Mouse (Mus musculus) heart, postnatal 0 days (tissue): ENCODE measurements around the gene Adh4.

Source experiments
- CTCF ChIP-seq: IDR thresholded peaks from 2 replicates; pipeline ENCODE4 v1.5.1; 2016; ENCODE audit warnings: antibody characterized with exemption, control low read depth, low read depth
- EP300 ChIP-seq: IDR thresholded peaks from 2 replicates; pipeline ENCODE4 v1.6.1; 2016; ENCODE audit warnings: antibody characterized with exemption, low read depth

DNA sequence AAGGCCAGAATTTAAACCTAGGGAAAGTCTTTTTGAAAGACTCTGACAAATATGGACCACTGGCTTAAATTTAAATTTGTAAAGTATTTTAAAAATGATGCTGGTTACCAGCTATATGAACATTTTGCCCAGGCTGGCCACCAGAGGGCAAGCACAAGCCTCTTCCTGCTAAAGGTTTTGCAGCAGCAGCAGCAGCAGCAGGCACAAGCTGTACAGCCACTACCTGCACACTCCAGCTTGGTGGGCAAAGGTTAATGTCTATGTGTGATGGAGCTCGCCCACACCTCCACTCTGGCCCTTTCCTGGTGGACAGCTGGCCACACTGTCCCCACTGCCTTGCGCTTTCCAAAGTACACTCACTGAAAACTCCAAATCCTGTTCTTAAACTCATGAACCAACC is 47.9 kb downstream of the Adh4 start:
- TF ChIP-seq CTCF = peak; percentile 64
- no peak for TF ChIP-seq EP300
